ENCODE assay signal across 16 mouse cellular contexts in the genomic region with DNA sequence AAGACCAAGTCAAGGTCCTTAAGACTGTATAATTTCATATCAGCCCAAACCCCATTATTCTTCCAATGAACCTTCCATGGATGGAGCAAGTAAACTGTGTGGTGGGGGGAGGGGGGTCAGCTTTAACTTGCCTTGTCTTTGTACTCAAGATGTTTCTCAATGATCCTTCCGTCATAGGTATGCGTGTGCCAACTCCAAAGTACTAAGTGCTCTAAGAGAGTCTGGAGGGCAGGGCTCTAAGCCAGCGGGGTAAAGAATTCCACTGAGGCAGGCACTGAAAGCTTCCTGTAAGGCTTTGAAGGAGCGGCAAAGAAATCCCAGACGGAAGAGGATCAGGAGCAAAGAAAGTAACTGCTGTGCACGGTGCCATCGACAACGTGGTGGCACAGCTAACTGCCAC. TPM values are rescaled to one million over a fixed set of nuclear protein-coding genes. Genes with fewer than 3 reads are reported as not detected.
A peak's percentile ranks its signal among the peaks of the same experiment; 100 is the strongest.
DNase-seq lines count a peak whose midpoint lies in the region; ATAC-seq and TF ChIP-seq lines count a peak whose summit lies in the region.
"Had no signal": no experiment of that assay in that cellular context is flagged by ENCODE, and none has a peak within 500 bp of the region (broad histone marks: within the 10 kb centered on the region; RNA-seq: fewer than 3 reads in every experiment).

No protein-coding gene starts in this region.

- H3K27me3 ChIP-seq in hindbrain, embryonic 15.5 days, result no peaks in the 10 kb centered on the region
- no peaks in the 10 kb centered on the region for H3K27me3 ChIP-seq in lung, postnatal 0 days (replicated peaks; ENCODE audit: insufficient read depth, low read length)
- H3K27me3 ChIP-seq in neural tube, embryonic 14.5 days (ENCODE audit: control insufficient read depth, insufficient read depth, low read length), result no peaks in the 10 kb centered on the region
- H3K27me3 ChIP-seq: stomach, embryonic 15.5 days had no signal

- no peak for TF ChIP-seq CTCF in layer of hippocampus, adult 2 months (conservative IDR thresholded peaks at IDR 0.05)
- TF ChIP-seq CTCF in lung, postnatal 0 days (IDR thresholded peaks at IDR 0.05), result no peak

- peak; percentile 76 for TF ChIP-seq EP300 in lung, postnatal 0 days (IDR thresholded peaks at IDR 0.05)

- H3K9ac ChIP-seq in hindbrain, embryonic 15.5 days, result peak overlapping the region; percentile 84
- no peak overlapping the region for H3K9ac ChIP-seq in lung, postnatal 0 days (replicated peaks; ENCODE audit: low read depth)
- H3K9ac ChIP-seq in neural tube, embryonic 14.5 days (replicated peaks; ENCODE audit: low read depth, low read length), result no peak overlapping the region; the same call in 1 of the 2 replicates
- H3K9ac ChIP-seq: liver, embryonic 15.5 days; stomach, embryonic 15.5 days had no signal

- H3K4me3 ChIP-seq in layer of hippocampus, adult 2 months, result peak overlapping the region; percentile 90
- H3K4me3 ChIP-seq in hindbrain, embryonic 15.5 days, result peak overlapping the region; percentile 87
- H3K4me3 ChIP-seq in lung, postnatal 0 days (ENCODE audit: low read depth, low read length), result no peak overlapping the region
- peak overlapping the region; percentile 69 for H3K4me3 ChIP-seq in neural tube, embryonic 14.5 days (ENCODE audit: low read depth, low read length)
- H3K4me3 ChIP-seq: gastrocnemius, adult 2 months; limb, embryonic 10.5 days; liver, embryonic 15.5 days; stomach, embryonic 15.5 days had no signal

- 78% methylated on average over 8 of the region's 8 CpGs for WGBS in hindbrain, embryonic 15.5 days
- WGBS in lung, postnatal 0 days, result 56% methylated on average over 8 of the region's 8 CpGs
- WGBS in neural tube, embryonic 14.5 days, result 74% methylated on average over 8 of the region's 8 CpGs

- no peak for ATAC-seq in hindbrain, embryonic 15.5 days (ENCODE audit: low FRiP score, low read depth)
- ATAC-seq in lung, postnatal 0 days, result peak; percentile 87
- ATAC-seq in neural tube, embryonic 14.5 days (ENCODE audit: low read depth), result no peak

- no peaks in the 10 kb centered on the region for H3K36me3 ChIP-seq in hindbrain, embryonic 15.5 days
- H3K36me3 ChIP-seq in lung, postnatal 0 days (ENCODE audit: insufficient read depth, low read length), result no peaks in the 10 kb centered on the region
- H3K36me3 ChIP-seq in neural tube, embryonic 14.5 days (ENCODE audit: control insufficient read depth, insufficient read depth, low read length), result no peaks in the 10 kb centered on the region
- H3K36me3 ChIP-seq: limb, embryonic 10.5 days; liver, embryonic 15.5 days; stomach, embryonic 15.5 days had no signal

- H3K27ac ChIP-seq in layer of hippocampus, adult 2 months, result no peak overlapping the region
- 0 out of 2 replicates have a peak overlapping the region, but pooled peaks have one; percentile 97 for H3K27ac ChIP-seq in hindbrain, embryonic 15.5 days (replicated peaks)
- H3K27ac ChIP-seq in lung, postnatal 0 days (ENCODE audit: low read length), result peak overlapping the region; percentile 51
- no peak overlapping the region; the same call in 1 of the 2 replicates for H3K27ac ChIP-seq in neural tube, embryonic 14.5 days (ENCODE audit: low read depth, low read length)
- H3K27ac ChIP-seq: gastrocnemius, adult 2 months; limb, embryonic 10.5 days; liver, embryonic 15.5 days; stomach, embryonic 15.5 days had no signal

- intact Hi-C loops in heart, postnatal 36 days (cut with DNase I), result no loop called here
- intact Hi-C loops in left cerebral cortex, postnatal 14 days (cut with DNase I), result no loop called here

- peaks cover 15% of the 10 kb centered on the region for H3K4me1 ChIP-seq in hindbrain, embryonic 15.5 days (replicated peaks)
- no peaks in the 10 kb centered on the region for H3K4me1 ChIP-seq in lung, postnatal 0 days (ENCODE audit: insufficient read depth, low read depth, low read length)
- H3K4me1 ChIP-seq in neural tube, embryonic 14.5 days (ENCODE audit: control insufficient read depth, insufficient read depth, low read length), result no peaks in the 10 kb centered on the region
- H3K4me1 ChIP-seq: liver, embryonic 15.5 days had no signal

- peak overlapping the region; percentile 83 for H3K4me2 ChIP-seq in hindbrain, embryonic 15.5 days
- H3K4me2 ChIP-seq in lung, postnatal 0 days (replicated peaks; ENCODE audit: low read depth, low read length), result no peak overlapping the region
- H3K4me2 ChIP-seq in neural tube, embryonic 14.5 days (ENCODE audit: low read depth, low read length), result peak overlapping the region; percentile 73
- H3K4me2 ChIP-seq: liver, embryonic 15.5 days; stomach, embryonic 15.5 days had no signal

- no peaks in the 10 kb centered on the region for H3K9me3 ChIP-seq in hindbrain, embryonic 15.5 days
- H3K9me3 ChIP-seq in lung, postnatal 0 days (ENCODE audit: low read length), result no peaks in the 10 kb centered on the region
- no peaks in the 10 kb centered on the region for H3K9me3 ChIP-seq in neural tube, embryonic 14.5 days (ENCODE audit: control insufficient read depth, low read length)
- H3K9me3 ChIP-seq: limb, embryonic 10.5 days; liver, embryonic 15.5 days; stomach, embryonic 15.5 days had no signal

- DNase-seq in layer of hippocampus, adult 2 months (ENCODE audit: low spot score in 2 of 2), result no peak
- no peak for DNase-seq in layer of hippocampus, adult 8-10 months (ENCODE audit: low spot score in 2 of 2)
- peak; percentile 85 for DNase-seq in lung, postnatal 0 days (ENCODE audit: low spot score)
- DNase-seq in heart, postnatal 36 days, result no peak
- DNase-seq in left cerebral cortex, postnatal 14 days (ENCODE audit: low spot score in 2 of 2), result no peak
- DNase-seq: gastrocnemius, adult 2 months; heart, postnatal 4 days; kidney, adult 9 months; thymus, postnatal 4 days had no signal

RNA-seq across cellular contexts. Expression of a gene that starts 2.7 kb away (rescaled TPM):
- 10 to 100 TPM; 86.1 to 87.7 TPM for total RNA-seq in layer of hippocampus, adult 2 months (2021)
- total RNA-seq in layer of hippocampus, adult 8-10 months (2022), result 10 to 100 TPM; 76.1 to 88.8 (median 81.9) TPM
- polyA plus RNA-seq in hindbrain, embryonic 15.5 days (2015; fragmentation: Nextera tagmentation; extraction: Ambion mirVana), result 6.4 and 6.5 TPM in 2 replicates
- polyA plus RNA-seq in lung, postnatal 0 days (2015; fragmentation: Nextera tagmentation; extraction: Ambion mirVana), result 3.5 and 3.6 TPM in 2 replicates
- polyA plus RNA-seq in neural tube, embryonic 14.5 days (2014; fragmentation: Nextera tagmentation; extraction: Ambion mirVana), result 9.3 and 12.5 TPM in 2 replicates
- under 1 TPM; 0.22 to 0.33 TPM for total RNA-seq in heart, postnatal 36 days (2021)
- total RNA-seq in left cerebral cortex, postnatal 14 days (2021), result 100 to 1,000 TPM; 104 to 116 TPM
- total RNA-seq: monocyte, adult 5-6 weeks had no signal

RNA-seq across cellular contexts. Expression of a gene that starts 45.6 kb away (rescaled TPM):
- not detected for total RNA-seq in layer of hippocampus, adult 2 months (2021)
- not detected for total RNA-seq in layer of hippocampus, adult 8-10 months (2022)
- polyA plus RNA-seq in hindbrain, embryonic 15.5 days (2015; fragmentation: Nextera tagmentation; extraction: Ambion mirVana), result 0.55 and 0.71 TPM in 2 replicates
- polyA plus RNA-seq in lung, postnatal 0 days (2015; fragmentation: Nextera tagmentation; extraction: Ambion mirVana), result 0.05 and 0.08 TPM in 2 replicates
- 0.22 and 0.44 TPM in 2 replicates for polyA plus RNA-seq in neural tube, embryonic 14.5 days (2014; fragmentation: Nextera tagmentation; extraction: Ambion mirVana)
- total RNA-seq in heart, postnatal 36 days (2021), result not detected
- not detected for total RNA-seq in left cerebral cortex, postnatal 14 days (2021)
- total RNA-seq: adrenal gland, adult 18-20 months; gastrocnemius, adult 2 months; heart, postnatal 4 days; monocyte, adult 5-6 weeks had no signal
- polyA plus RNA-seq: limb, embryonic 10.5 days; liver, embryonic 15.5 days had no signal

Comparison
In these comparisons a context has a peak if more than half of its experiments do, and no peak if none do; other contexts are left out.
1. H3K27ac ChIP-seq: peak in hindbrain, embryonic 15.5 days (single experiment) and lung, postnatal 0 days (single experiment); none in layer of hippocampus, adult 2 months (single experiment) and neural tube, embryonic 14.5 days (single experiment).
2. RNA of a gene that starts 2.7 kb away (total RNA-seq): 104 to 116 TPM in left cerebral cortex, postnatal 14 days, 86.1 to 87.7 TPM in layer of hippocampus, adult 2 months and 76.1 to 88.8 TPM in layer of hippocampus, adult 8-10 months; 0.22 to 0.33 TPM in heart, postnatal 36 days; every median in the first group is over 10 times any median in the second.